Mouse (Mus musculus) common myeloid progenitor, adult 5-6 weeks (primary cell): ENCODE data around the gene Olfr736. TPM values are rescaled to one million over a fixed set of nuclear protein-coding genes. Genes with fewer than 3 reads are reported as not detected.

ENCODE experiments used
- ATAC-seq: replicated peaks from 2 replicates; pipeline ENCODE4 v1.8.0; 2016; ENCODE audit warnings: low read depth, mild to moderate bottlenecking, moderate TSS enrichment, inconsistent platforms; ENCODE audit not compliant: poor library complexity, severe bottlenecking
- total RNA-seq: library from RNA; stranded (forward); fragments of 200-1000, 187-1606 nt; gene quantifications from 2 replicates; pipeline ENCODE4 v1.2.3, GENCODE M21; 2017

Olfr736 gene
- total RNA-seq = not detected in 2 replicates

- no peak for ATAC-seq
These were observed at the start of gene Olfr736 for GRCm38 (mm10) chr14:50380863-50381262. Gene Olfr736, plus strand, starts transcription at chr14:50381163.

DNA sequence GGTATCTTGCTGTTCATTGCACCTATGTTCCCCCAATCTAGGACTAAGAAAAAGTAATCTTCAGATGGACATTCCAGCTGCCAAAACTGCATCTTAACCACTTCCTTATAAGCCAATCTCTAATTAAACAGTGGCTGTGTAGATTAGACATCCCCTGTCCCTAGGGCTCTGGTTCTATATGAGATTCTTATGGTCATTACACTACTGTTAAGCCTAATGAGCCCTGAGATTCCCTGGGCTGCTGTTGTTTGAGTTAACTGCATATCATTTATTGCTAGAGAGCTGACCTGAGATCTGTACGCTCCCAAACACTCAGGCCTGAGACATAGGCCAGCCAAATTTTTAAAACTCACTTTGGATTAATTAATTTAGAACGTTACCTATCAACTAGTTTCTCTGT lies 32.2 kb upstream of the Olfr736 start, which contains the start of gene Olfr735:
Gene Olfr735 (minus strand): TSS at position 77 of the 400 bp plus-strand sequence.
- no peak for ATAC-seq

DNA sequence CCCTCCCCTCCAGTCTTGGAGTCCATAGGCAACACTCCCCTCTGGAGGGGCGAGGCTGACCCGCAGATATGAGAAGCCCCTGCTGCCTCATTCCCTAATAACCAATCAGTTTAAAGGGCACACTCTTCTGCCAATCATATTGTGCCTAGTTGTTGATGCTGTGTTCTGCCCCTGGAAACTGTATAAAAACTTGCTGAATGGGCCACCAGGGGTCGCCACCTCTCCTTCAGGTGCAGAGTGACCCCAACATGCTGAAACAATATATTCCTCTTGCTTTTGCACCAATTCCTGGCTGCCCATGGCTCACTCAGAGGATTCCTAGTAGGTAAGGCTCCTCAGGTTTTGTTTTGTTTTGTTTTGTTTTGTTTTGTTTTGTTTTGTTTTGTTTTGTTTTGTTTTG lies 28.5 kb upstream of the Olfr736 start:
- ATAC-seq = peak; percentile 86

DNA sequence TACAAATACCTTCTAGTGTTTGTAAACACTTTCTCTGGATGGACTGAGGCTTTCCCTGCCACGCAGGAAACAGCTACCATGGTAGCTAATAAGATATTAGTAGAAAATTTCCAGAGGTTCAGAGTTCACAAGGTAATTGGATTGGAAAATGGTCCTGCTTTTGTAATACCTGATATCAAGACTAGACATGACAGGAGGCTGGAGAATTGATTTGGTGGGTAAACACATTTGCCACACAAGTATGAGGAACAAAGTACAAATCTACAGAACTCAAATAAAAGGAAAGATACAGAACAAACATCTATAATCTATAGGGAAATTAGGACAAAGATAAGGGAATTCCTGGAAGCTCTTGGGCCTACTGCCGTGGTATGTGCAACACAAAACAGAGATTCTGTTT lies 24.2 kb upstream of the Olfr736 start:
- ATAC-seq = no peak

DNA sequence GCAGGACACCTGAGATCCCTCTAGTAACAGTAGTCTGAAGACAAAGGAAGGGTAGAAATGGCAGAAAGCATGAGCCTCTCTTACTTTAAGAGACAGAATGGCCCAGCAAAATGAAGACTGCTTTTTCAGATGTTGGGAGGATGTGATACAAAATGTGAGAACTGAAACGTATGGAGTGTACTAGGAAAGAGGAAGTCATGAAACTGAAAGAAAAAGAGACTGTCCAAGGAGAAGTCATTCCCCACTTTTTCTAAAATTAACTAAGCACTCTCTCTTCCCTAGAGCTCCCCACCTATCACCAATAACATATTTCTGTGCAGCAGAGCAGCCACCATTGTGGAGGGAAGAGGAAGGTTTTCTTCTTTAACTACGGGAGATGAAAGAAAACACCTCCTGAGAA lies 23.4 kb upstream of the Olfr736 start, which contains the start of gene Tlr11:
Gene Tlr11 (plus strand): TSS at position 322 of the 400 bp plus-strand sequence.
- ATAC-seq = peak; percentile 90

DNA sequence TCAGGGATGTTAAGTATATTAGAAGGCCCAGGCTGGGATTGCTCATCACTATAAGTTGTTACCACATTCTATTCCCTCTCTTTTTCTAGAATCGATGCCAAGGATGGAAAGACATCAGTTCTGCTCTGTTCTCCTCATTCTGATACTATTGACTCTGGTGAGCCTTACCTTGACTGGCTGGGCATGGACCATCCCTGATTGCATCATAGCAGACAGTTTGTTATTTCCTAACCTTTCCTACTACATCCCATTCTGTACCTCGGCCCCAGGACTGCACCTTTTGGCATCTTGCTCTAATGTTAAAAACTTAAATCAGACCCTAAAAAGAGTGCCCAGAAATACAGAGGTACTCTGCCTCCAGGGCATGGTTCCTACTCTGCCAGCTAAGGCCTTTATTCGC lies 20.5 kb upstream of the Olfr736 start:
- no peak for ATAC-seq

DNA sequence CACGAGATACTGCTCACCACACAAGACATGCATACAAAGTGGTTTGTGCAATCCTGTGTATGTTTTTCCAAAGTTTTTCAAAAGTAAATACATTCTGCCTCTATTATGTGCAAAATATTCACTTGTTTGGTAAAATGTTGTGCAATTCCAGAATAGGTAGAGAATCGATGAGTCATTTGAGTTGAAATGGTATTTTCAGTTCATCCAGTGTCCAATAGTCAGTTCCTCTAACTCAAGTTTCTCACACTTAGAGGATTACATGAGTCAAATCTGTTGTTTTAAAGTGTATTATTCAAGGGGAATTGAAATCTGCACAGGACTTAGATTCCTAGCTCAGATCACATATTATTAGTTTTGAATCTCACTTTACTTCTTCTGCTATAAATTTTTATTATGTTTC lies 17.4 kb upstream of the Olfr736 start:
- ATAC-seq = no peak

DNA sequence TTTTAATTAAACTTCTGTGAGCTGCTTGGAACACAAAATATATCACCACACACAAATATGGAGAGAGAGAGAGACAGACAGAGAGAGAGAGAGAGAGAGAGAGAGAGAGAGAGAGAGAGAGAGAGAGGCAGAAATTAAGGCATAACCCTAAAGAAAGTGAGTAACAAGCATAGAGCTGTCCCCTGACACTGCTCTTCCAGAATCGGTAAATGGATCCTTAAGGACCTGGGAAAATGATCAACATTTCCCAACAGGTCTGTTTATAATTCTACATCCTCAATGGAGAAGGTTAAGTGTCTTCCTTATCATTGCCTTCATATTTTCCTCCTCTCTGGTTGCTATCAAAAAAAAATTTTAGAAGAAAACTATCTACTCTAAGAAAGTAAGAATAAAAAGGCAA lies 26.3 kb downstream of the Olfr736 start, which contains the start of gene Olfr738:
Gene Olfr738 (plus strand): TSS at position 301 of the 400 bp plus-strand sequence.
- no peak for ATAC-seq

DNA sequence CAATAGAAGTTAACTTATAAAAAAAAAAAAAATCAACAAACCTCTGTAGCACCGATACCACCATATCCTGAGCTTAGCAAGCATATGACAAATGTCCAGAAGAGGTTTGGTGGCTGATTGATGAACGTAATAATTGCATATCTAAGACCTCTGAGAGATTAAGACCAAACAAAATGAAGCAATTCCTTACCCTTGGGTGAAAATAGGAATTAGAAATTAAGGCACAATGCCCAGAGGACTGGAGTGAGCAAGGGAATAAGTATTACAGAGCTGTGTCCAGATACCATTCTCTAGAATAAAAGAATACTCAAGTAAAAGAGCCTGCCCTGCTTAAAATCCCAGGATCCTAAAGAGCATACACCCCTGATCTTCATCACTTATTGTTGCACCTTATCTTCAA lies 37.4 kb downstream of the Olfr736 start, which contains the start of gene Olfr739:
Gene Olfr739 (plus strand): TSS at position 301 of the 400 bp plus-strand sequence.
- no peak for ATAC-seq

Other genes with a start within 250 kb of the Olfr736 start
- gene Olfr728, start 238.5 kb upstream of the Olfr736 start, total RNA-seq = not detected in 2 replicates
- gene Olfr729, start 228.3 kb upstream of the Olfr736 start, total RNA-seq = not detected in 2 replicates
- gene Olfr730, start 193.0 kb upstream of the Olfr736 start, total RNA-seq = not detected in 2 replicates
- not detected in 2 replicates for gene Olfr731, start 139.3 kb upstream of the Olfr736 start, total RNA-seq
- gene Olfr732, start 97.0 kb upstream of the Olfr736 start, total RNA-seq = not detected in 2 replicates
- gene Olfr733, start 79.6 kb upstream of the Olfr736 start, total RNA-seq = not detected in 2 replicates
- not detected in 2 replicates for gene Olfr734, start 54.4 kb upstream of the Olfr736 start, total RNA-seq
- gene Olfr735, start 32.3 kb upstream of the Olfr736 start, total RNA-seq = not detected in 2 replicates
- gene Tlr11, start 23.2 kb upstream of the Olfr736 start, total RNA-seq = not detected in 2 replicates
- not detected in 2 replicates for gene Olfr738, start 26.4 kb downstream of the Olfr736 start, total RNA-seq
- not detected in 2 replicates for gene Olfr739, start 37.5 kb downstream of the Olfr736 start, total RNA-seq
- gene Olfr740, start 64.4 kb downstream of the Olfr736 start, total RNA-seq = not detected in 2 replicates
- gene Olfr741, start 91.6 kb downstream of the Olfr736 start, total RNA-seq = not detected in 2 replicates
- gene Olfr742, start 122.4 kb downstream of the Olfr736 start, total RNA-seq = not detected in 2 replicates
- not detected in 2 replicates for gene Olfr743, start 140.7 kb downstream of the Olfr736 start, total RNA-seq
- gene Olfr744, start 233.7 kb downstream of the Olfr736 start, total RNA-seq = not detected in 2 replicates